Mouse (Mus musculus): ENCODE results near the gene Fam161b. TPM values are rescaled to one million over a fixed set of nuclear protein-coding genes. Genes with fewer than 3 reads are reported as not detected.

Gene Fam161b
- polyA plus RNA-seq (2016; fragmentation: Nextera tagmentation; extraction: Ambion mirVana): 5.9 and 8.0 TPM in 2 replicates

DNA sequence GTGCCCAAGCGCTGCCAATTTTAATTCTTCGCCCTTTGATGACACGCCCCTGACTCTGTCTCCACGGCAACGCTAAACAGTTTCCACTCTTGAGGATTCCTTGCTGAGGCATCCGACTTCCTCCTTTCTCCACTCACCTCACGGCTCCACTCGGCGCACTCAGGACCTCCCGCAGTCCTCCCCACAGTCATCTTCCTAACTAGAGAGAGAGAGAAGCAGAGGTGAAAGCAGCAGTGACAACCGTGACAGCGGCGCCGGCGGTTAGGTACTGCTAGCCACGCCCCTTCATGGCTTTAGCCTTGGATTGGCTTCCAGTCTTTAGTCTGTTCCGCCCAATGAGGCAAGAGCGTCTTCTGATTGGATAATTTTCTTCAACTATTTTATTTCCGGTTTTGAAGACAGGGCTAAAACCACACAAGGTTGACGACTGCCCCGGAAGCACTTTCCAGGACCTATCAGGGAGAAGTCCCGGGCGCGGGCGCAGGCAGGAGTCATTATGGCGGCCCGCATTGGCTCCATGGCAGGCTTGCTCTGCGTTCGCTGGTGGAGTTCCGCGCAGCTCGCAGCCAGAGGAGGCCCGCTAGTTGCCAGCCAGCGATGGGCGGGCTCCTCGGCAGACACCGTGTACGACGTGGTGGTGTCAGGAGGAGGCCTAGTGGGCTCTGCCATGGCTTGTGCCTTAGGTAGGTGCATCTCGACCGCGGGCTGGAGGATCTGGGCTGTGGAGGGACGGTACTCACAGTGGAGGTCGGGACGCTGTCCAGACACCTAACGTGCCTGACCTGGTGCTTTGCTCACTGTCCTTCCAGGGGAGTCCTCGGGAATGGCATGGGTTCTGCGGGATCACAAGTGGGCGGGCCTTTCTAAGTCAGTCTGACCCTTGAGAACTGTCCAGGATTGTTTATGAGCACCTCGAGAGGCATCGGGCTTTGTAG is at the start of gene Fam161b, which contains the start of gene Coq6:
Gene Fam161b (minus strand): TSS at position 279 of the 935 bp plus-strand sequence.
Gene Coq6 (plus strand): TSS at position 103 of the 935 bp plus-strand sequence.
- H3K36me3 ChIP-seq: peaks cover 8% of the 10 kb centered on the region
- peak within 1 kb of the TSS; percentile 88 for H3K27ac ChIP-seq (replicated peaks)
- no peaks in the 10 kb centered on the region for H3K27me3 ChIP-seq (ENCODE audit: low read depth, poor library complexity, severe bottlenecking)
- H3K4me3 ChIP-seq: peak within 1 kb of the TSS; percentile 99
- no peaks in the 10 kb centered on the region for H3K9me3 ChIP-seq (replicated peaks)
- H3K4me1 ChIP-seq: peaks cover 28% of the 10 kb centered on the region
- peak; percentile 93 for DNase-seq (ENCODE audit: low spot score)
- WGBS: under 1% methylated on average over 51 of the region's 51 CpGs

DNA sequence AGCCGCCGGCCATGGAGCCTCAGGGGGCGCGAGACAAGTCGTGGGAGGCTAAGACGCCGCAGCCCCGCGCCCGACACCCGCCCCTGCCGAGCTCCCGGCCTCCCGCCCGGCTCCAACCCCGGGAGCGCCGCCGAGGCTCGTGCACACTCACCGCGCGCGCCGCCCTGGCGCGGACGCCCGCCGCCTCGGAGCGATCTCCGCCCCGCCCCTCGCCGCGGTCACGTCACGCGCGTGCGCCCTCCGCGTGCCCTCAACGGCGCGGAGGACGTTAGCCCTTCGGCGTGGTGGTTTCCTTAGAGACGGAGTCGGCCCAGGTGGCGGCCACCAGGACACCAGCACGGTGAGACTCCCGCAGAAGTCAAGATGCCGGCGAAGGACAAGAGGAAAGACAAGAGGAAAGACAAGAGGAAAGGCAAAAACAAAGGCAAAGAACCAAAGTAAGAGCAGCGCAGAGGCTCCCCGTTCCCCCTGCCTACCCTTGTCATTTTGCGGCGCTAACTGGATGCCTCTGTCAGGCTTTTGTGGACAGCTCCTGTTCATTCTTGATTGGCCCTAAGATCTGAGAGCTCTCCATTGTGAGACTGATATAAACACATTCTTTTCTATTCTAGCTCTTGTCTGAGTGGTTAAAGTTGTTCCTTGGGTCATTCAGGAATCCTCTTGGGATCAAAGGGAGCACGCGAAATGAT is 47.3 kb upstream of the Fam161b start, which contains the start of the genes Entpd5 and Bbof1:
Gene Entpd5 (minus strand): TSS at position 211 of the 689 bp plus-strand sequence.
Gene Bbof1 (plus strand): TSS at position 253 of the 689 bp plus-strand sequence.
- Histone ChIP-seq H3K9me3 (replicated peaks) (no peaks in the 10 kb centered on the region), H3K36me3 (no peaks in the 10 kb centered on the region), H3K4me3 (peak within 1 kb of the TSS; percentile 85), H3K4me1 (peaks cover 16% of the 10 kb centered on the region), H3K27ac (replicated peaks) (peak within 1 kb of the TSS; percentile 90), H3K27me3 (ENCODE audit: low read depth, poor library complexity, severe bottlenecking) (peaks cover 17% of the 10 kb centered on the region)
- under 1% methylated on average over 63 of the region's 63 CpGs for whole genome bisulfite sequencing
- DNase-seq (ENCODE audit: low spot score): peak; percentile 84

DNA sequence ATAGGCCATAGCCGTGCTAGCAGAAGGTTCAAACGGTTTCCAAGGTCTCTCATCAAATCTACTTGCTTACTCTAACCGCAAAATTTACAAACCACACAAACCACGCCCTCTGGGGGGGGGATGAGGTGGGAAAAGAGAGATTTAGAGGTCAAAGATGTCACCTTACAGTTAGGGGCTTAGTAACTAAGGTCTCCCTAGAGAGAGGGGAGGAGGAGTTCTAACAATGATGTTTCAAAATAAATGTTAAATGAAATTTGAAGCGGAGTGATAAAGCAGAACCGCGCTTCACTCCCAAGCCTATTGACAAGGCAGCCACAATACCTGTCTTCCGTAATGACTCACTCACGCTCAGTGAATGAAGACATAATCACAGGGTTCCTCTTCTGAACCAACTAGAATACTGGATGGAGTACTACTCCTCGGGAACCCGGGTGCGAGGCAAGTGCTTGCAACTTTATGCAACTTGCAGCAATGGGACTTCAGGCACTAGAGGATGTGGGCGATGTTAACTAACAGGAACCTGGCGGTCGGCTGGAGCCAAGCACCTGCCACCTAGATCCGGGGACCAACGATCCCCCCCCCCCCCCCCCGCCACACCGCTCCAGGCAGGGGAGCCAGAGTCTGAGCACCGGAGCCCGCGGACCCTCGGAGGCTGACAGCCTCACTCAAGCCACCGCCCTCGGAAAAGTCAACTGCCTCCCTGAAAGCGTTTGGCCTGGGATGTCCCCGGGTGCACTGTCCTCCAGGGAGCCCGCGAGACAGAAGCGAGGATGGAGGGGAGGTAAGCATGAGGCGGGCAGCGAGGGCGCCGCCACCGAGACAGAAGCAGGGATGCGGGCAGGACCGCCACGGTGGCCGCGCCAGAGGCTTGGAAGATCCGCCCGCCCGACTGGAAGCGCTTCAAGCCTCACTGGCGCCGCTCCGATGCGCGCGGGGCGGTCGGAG is 46.5 kb upstream of the Fam161b start:
- no peaks in the 10 kb centered on the region for H3K9me3 ChIP-seq (replicated peaks)
- H3K4me1 ChIP-seq: peaks cover 16% of the 10 kb centered on the region
- H3K36me3 ChIP-seq: no peaks in the 10 kb centered on the region
- DNase-seq (ENCODE audit: low spot score): no peak
- peak overlapping the region; percentile 90 for H3K27ac ChIP-seq (replicated peaks)
- peak overlapping the region; percentile 85 for H3K4me3 ChIP-seq
- peaks cover 17% of the 10 kb centered on the region for H3K27me3 ChIP-seq (ENCODE audit: low read depth, poor library complexity, severe bottlenecking)
- 2% methylated on average over 49 of the region's 52 CpGs for WGBS

DNA sequence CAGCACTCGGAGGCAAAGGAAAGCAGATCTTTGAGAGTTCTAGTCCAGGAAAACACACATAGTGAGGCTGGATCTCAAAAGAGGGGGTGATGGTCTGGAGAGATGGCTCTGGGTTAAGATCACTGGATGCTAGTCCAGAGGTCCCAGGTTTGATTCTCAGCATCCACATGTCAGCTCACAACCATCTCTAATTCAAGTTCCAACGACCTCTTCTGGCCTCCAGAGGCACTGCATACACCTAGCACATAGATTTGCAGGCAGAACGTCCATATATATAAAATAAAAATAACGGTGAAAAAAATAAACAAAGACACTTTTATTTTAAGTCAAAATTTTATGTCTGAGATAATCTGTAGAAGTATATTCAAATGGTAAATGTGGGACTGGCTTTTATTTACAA is 45.6 kb upstream of the Fam161b start:
- DNase-seq (ENCODE audit: low spot score): no peak
- no peaks in the 10 kb centered on the region for H3K36me3 ChIP-seq
- H3K27ac ChIP-seq (replicated peaks): no peak overlapping the region
- H3K27me3 ChIP-seq (ENCODE audit: low read depth, poor library complexity, severe bottlenecking): peaks cover 17% of the 10 kb centered on the region
- H3K9me3 ChIP-seq (replicated peaks): no peaks in the 10 kb centered on the region
- no peak overlapping the region for H3K4me3 ChIP-seq
- H3K4me1 ChIP-seq: peaks cover 16% of the 10 kb centered on the region
- WGBS: 63% methylated on average over 4 of the region's 4 CpGs

DNA sequence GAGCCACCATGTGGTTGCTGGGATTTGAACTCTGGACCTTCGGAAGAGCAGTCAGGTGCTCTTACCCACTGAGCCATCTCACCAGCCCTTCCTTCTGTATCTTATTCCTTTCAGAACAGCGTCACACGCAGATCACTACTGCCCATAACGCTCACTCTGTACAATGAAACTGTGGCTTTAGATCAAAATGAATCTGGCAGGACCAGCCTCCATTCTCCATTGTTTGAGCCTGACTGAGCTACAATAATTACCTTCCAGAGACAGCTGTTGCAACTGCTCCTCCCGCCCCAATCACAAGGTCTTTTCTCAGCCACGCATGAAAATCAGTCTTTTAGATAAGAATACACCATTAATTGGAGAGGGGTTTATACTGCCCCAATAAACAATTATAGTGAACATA is 42.9 kb upstream of the Fam161b start:
- DNase-seq (ENCODE audit: low spot score): no peak
- Histone ChIP-seq H3K27ac (replicated peaks) (no peak overlapping the region), H3K4me1 (peaks cover 16% of the 10 kb centered on the region), H3K27me3 (ENCODE audit: low read depth, poor library complexity, severe bottlenecking) (peaks cover 7% of the 10 kb centered on the region), H3K4me3 (no peak overlapping the region), H3K9me3 (replicated peaks) (no peaks in the 10 kb centered on the region), H3K36me3 (no peaks in the 10 kb centered on the region)
- WGBS: 90% methylated on average over 6 of the region's 6 CpGs

DNA sequence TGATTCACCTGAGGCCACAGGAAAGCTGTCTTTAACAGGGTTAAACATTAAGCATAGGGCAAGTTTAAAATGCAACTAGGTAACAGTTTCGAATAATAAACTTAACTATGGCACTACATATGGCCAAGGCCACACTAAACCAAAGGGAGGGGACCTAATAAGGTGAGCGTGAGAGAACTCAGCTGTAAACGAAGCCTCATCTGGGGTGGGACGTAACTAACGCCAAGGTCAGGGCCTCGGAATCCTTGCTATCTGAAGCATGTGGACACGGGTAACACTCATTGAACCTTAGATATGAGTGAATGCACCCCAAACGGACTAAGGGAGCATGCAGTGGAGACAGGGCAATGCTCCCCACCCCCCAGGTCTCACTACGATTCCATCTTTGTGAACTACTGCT is 41.3 kb upstream of the Fam161b start:
- Histone ChIP-seq H3K27me3 (ENCODE audit: low read depth, poor library complexity, severe bottlenecking) (peaks cover 3% of the 10 kb centered on the region), H3K4me3 (no peak overlapping the region), H3K27ac (replicated peaks) (no peak overlapping the region), H3K9me3 (replicated peaks) (no peaks in the 10 kb centered on the region), H3K4me1 (peaks cover 4% of the 10 kb centered on the region), H3K36me3 (no peaks in the 10 kb centered on the region)
- 83% methylated on average over 9 of the region's 9 CpGs for WGBS
- no peak for DNase-seq (ENCODE audit: low spot score)

DNA sequence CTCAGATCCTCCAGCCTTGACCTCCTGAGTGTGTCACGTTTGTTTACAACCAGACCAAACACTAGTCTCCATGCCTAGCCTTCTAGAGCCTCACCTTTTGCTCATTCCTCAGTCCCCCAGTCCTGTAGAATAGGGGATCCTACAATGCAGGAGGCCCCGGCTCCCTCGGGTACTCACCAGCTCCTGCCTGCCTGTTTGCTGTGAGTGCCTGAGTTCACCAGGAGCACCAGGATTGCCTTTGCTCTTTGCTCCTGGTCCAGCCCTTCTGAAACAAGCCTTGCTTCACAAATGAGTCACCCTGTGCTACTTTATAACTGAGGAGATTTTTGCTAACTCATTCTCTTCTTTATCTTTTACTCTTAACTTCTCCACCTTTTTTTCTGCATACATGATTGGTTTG is 39.0 kb upstream of the Fam161b start:
- no peak for DNase-seq (ENCODE audit: low spot score)
- Histone ChIP-seq H3K27ac (replicated peaks) (no peak overlapping the region), H3K4me3 (no peak overlapping the region), H3K27me3 (ENCODE audit: low read depth, poor library complexity, severe bottlenecking) (no peaks in the 10 kb centered on the region), H3K9me3 (replicated peaks) (no peaks in the 10 kb centered on the region), H3K36me3 (no peaks in the 10 kb centered on the region), H3K4me1 (no peaks in the 10 kb centered on the region)
- WGBS: 76% methylated on average over 3 of the region's 3 CpGs

DNA sequence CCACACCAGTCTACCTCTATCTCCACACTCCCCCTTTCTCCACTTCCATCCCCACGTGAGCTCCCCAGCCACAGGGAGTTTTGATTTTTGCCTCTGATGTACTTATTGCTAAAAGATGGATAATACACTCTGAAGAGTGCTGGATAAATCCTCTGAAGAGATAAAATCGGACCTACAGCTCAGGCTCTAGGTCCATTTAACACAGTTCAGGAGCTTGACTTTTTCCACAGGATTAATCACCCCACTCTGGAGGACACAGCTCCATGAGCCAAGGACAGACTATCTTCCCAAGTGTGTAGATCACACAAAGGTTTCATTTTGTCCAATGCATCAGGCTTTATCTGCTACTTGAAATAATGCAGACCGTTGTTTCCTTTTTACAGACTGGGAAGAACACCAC is 38.4 kb upstream of the Fam161b start:
- no peak for DNase-seq (ENCODE audit: low spot score)
- H3K9me3 ChIP-seq (replicated peaks): no peaks in the 10 kb centered on the region
- H3K27me3 ChIP-seq (ENCODE audit: low read depth, poor library complexity, severe bottlenecking): no peaks in the 10 kb centered on the region
- H3K4me1 ChIP-seq: no peaks in the 10 kb centered on the region
- no peaks in the 10 kb centered on the region for H3K36me3 ChIP-seq
- no peak overlapping the region for H3K4me3 ChIP-seq
- WGBS: 90% methylated on average over 3 of the region's 3 CpGs
- H3K27ac ChIP-seq (replicated peaks): no peak overlapping the region

DNA sequence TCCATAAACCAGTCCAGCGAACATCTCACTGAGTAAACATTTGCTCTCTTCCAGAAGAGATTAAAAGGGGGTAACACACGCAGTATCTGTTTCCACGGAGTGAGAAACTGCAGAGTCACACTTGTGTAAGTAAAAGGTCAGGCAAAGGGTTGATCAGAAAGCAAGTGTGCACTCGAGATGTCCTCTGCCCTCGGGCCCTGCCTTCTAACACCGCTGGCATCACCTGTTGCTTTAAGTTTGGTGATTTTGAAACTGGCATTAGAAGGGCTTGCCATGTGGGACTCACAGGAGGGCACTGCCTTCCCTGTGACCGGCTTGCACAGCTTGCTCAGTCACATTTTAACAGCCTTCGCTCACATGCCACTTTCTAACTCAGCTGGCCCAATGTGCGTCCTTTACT is 38.0 kb upstream of the Fam161b start:
- WGBS: 85% methylated on average over 9 of the region's 9 CpGs
- Histone ChIP-seq H3K27me3 (ENCODE audit: low read depth, poor library complexity, severe bottlenecking) (no peaks in the 10 kb centered on the region), H3K36me3 (no peaks in the 10 kb centered on the region), H3K4me3 (no peak overlapping the region), H3K9me3 (replicated peaks) (no peaks in the 10 kb centered on the region), H3K27ac (replicated peaks) (no peak overlapping the region), H3K4me1 (no peaks in the 10 kb centered on the region)
- DNase-seq (ENCODE audit: low spot score): no peak

DNA sequence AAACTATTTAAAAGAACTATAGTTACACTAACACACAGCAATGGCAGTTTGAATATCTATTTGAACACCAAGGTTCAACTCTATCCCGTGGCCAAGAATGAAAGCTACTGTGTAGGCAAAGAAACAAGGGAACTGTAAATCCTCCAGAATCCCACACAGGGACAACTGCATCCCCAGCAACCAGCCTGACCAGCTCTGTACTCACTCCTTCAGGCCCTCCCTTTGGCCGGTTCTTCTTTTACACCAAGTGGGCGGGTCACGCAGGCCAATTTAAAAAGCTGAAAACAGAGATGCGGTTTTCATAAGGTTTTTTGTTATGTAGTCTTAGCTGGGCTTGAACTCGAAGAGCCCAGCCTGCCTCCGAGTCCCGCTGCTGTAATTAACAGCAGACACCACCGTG is 37.5 kb upstream of the Fam161b start:
- Histone ChIP-seq H3K4me3 (no peak overlapping the region), H3K27ac (replicated peaks) (no peak overlapping the region), H3K4me1 (no peaks in the 10 kb centered on the region), H3K27me3 (ENCODE audit: low read depth, poor library complexity, severe bottlenecking) (no peaks in the 10 kb centered on the region), H3K36me3 (no peaks in the 10 kb centered on the region), H3K9me3 (replicated peaks) (no peaks in the 10 kb centered on the region)
- 84% methylated on average over 9 of the region's 9 CpGs for WGBS
- no peak for DNase-seq (ENCODE audit: low spot score)

DNA sequence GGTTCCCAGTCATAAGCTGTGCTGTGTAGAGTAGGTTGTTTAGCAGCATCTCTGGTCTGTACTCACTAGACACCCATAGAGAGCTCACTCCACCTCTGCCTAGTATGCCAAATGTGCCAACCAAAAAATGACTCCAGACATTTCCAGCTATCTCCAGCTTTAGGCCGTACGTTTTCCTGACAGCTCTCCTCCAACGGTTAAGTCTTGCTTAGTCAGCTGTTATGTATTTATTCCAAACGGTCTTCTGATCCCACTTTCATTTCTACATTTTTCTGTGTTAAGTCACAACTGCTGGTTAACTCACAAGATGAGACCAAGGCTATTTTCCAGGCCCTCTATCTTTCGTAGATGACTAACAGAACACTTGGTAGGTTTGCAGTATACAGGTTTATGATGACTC is 37.0 kb upstream of the Fam161b start:
- 89% methylated on average over 5 of the region's 5 CpGs for WGBS
- no peak overlapping the region for H3K27ac ChIP-seq (replicated peaks)

DNA sequence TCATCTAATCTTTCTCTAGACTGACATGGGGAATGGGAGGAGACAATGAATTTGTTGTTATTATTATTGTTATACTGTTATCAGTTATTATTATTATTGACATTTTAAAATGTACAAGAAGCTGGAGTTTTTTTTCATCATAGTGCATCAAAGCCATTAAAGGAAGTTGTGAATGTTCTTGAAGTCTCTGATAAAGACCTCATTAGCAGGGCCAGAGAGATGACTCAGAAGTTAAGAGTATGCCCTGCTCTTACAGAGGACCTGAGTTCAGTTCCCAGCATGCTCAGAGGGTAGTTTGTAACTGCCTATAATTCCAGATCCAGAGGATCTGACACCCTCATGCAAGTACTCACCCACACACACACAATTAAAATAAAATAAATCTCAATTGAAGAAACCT is 36.1 kb upstream of the Fam161b start:
- DNase-seq (ENCODE audit: low spot score): no peak
- H3K27me3 ChIP-seq (ENCODE audit: low read depth, poor library complexity, severe bottlenecking): no peaks in the 10 kb centered on the region
- no peak overlapping the region for H3K27ac ChIP-seq (replicated peaks)
- H3K36me3 ChIP-seq: no peaks in the 10 kb centered on the region
- no peaks in the 10 kb centered on the region for H3K4me1 ChIP-seq
- H3K4me3 ChIP-seq: no peak overlapping the region
- H3K9me3 ChIP-seq (replicated peaks): no peaks in the 10 kb centered on the region

More for the DNA sequence above, 37.0 kb upstream of the Fam161b start:
- no peak for DNase-seq (ENCODE audit: low spot score)
- Histone ChIP-seq H3K4me1 (no peaks in the 10 kb centered on the region), H3K27me3 (ENCODE audit: low read depth, poor library complexity, severe bottlenecking) (no peaks in the 10 kb centered on the region), H3K9me3 (replicated peaks) (no peaks in the 10 kb centered on the region), H3K36me3 (no peaks in the 10 kb centered on the region), H3K4me3 (no peak overlapping the region)

All from midbrain, embryonic 10.5 days (tissue).